Mouse (Mus musculus): ENCODE results near the gene Stx5a.

DNA sequence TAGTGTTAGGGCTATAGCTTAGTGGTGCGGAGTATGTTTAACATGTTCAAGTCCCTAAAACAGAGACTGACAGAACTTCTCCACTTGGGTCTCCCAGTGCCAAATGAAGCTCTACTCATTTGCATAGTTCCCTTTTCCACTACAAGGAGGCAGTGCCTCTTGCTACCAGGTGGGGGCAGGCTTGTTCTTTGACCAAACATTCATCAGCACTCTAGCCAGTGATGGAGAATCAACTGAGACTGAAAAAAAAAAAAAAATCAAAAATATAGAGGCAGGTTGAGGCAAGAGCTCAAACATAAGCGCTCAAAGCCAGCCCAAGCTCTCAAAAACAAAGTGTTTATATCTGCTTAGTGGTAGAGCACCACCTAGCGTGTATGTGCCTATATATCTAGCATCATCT, 22.9 kb upstream of the Stx5a start:
- TF ChIP-seq POLR2A (IDR thresholded peaks at IDR 0.05; ENCODE audit: borderline replicate concordance, low read depth, low read length): no peak
- no peak for TF ChIP-seq CTCF (IDR thresholded peaks at IDR 0.05; ENCODE audit: low read depth, low read length)
